Mouse (Mus musculus): ENCODE results near the gene Ccdc124.

GRCm38 (mm10) chr8:70904532-70904931 is 30.8 kb upstream of the Ccdc124 start:
- TF ChIP-seq CTCF (IDR thresholded peaks at IDR 0.05; ENCODE audit: low read depth, low read length), result no peak
- no peak for TF ChIP-seq POLR2A (IDR thresholded peaks at IDR 0.05; ENCODE audit: extremely low read depth, insufficient read depth, low read length)

Measured in liver, adult 2 months (tissue).